8 mouse cellular contexts compared by ENCODE assay signal in genomic region chr2:72979659-72980071, GRCm38 (mm10). TPM values are rescaled to one million over a fixed set of nuclear protein-coding genes. Genes with fewer than 3 reads are reported as not detected.
DNase-seq lines count a peak whose midpoint lies in the region; ATAC-seq and TF ChIP-seq lines count a peak whose summit lies in the region.

No protein-coding gene starts in this region.

- intact Hi-C loops in heart, adult 2 months (cut with DNase I), result loop anchor here (2.0 to 10.0 kb wide), 4 partner anchors 23 to 295 kb away; partner anchors contain the start of gene Sp9

- DNase-seq in 3134 (ENCODE audit: extremely low read depth, insufficient read length, low spot score), result peak; percentile 80
- DNase-seq in adrenal gland, postnatal 25 days, result peak; percentile 92
- peak; percentile 87 to 91 for DNase-seq in heart, adult 2 months
- peak; percentile 76 to 81 for DNase-seq in kidney, adult 8-10 months
- peak; percentile 46 to 69 for DNase-seq in monocyte, adult 2 months (ENCODE audit: low read depth in 1 of 2, low spot score in 2 of 2)

- TF ChIP-seq POLR2A in heart, adult 2 months (IDR thresholded peaks at IDR 0.05; ENCODE audit: insufficient read depth, low read depth, low read length), result no peak

- 0 out of 2 replicates have a peak, but pooled peaks have one; percentile 13 for TF ChIP-seq EP300 in heart, adult 2 months (IDR thresholded peaks at IDR 0.05; ENCODE audit: insufficient read depth, low read depth, low read length)

- H3K9me3 ChIP-seq in embryonic facial prominence, embryonic 13.5 days, result no peaks in the 10 kb centered on the region
- no peaks in the 10 kb centered on the region for H3K9me3 ChIP-seq in limb, embryonic 15.5 days
- H3K9me3 ChIP-seq in stomach, embryonic 15.5 days, result no peaks in the 10 kb centered on the region

- H3K4me3 ChIP-seq in embryonic facial prominence, embryonic 13.5 days, result peak overlapping the region; percentile 97
- peak overlapping the region; percentile 98 for H3K4me3 ChIP-seq in heart, adult 2 months
- H3K4me3 ChIP-seq in limb, embryonic 15.5 days, result peak overlapping the region; percentile 98
- peak overlapping the region; percentile 98 for H3K4me3 ChIP-seq in stomach, embryonic 15.5 days (replicated peaks)

- peak overlapping the region; percentile 100 for H3K9ac ChIP-seq in embryonic facial prominence, embryonic 13.5 days
- H3K9ac ChIP-seq in heart, adult 2 months (ENCODE audit: low read depth, low read length), result peak overlapping the region; percentile 100
- H3K9ac ChIP-seq in limb, embryonic 15.5 days, result peak overlapping the region; percentile 100
- peak overlapping the region; percentile 100 for H3K9ac ChIP-seq in stomach, embryonic 15.5 days

- H3K27me3 ChIP-seq in embryonic facial prominence, embryonic 13.5 days, result no peaks in the 10 kb centered on the region
- H3K27me3 ChIP-seq in heart, adult 2 months (ENCODE audit: control insufficient read depth, insufficient read depth, low read length), result no peaks in the 10 kb centered on the region
- no peaks in the 10 kb centered on the region for H3K27me3 ChIP-seq in limb, embryonic 15.5 days
- no peaks in the 10 kb centered on the region for H3K27me3 ChIP-seq in stomach, embryonic 15.5 days (replicated peaks)

- peaks cover 3% of the 10 kb centered on the region; the same call in 1 of the 2 replicates for H3K79me2 ChIP-seq in heart, adult 2 months (replicated peaks; ENCODE audit: control insufficient read depth, insufficient read depth, low read length)

- H3K27ac ChIP-seq in embryonic facial prominence, embryonic 13.5 days, result peak overlapping the region; percentile 100
- H3K27ac ChIP-seq in heart, adult 2 months, result peak overlapping the region; percentile 100
- peak overlapping the region; percentile 100 for H3K27ac ChIP-seq in limb, embryonic 15.5 days
- peak overlapping the region; percentile 100 for H3K27ac ChIP-seq in stomach, embryonic 15.5 days

- peak; percentile 76 for ATAC-seq in embryonic facial prominence, embryonic 13.5 days (ENCODE audit: insufficient number of reproducible peaks, insufficient read depth, low FRiP score, low TSS enrichment, low read depth)
- peak; percentile 83 for ATAC-seq in limb, embryonic 15.5 days (ENCODE audit: insufficient number of reproducible peaks, low FRiP score, low TSS enrichment, low read depth)
- peak; percentile 70 for ATAC-seq in stomach, embryonic 15.5 days (ENCODE audit: insufficient read depth, low FRiP score, low read depth)

- no peak for TF ChIP-seq CTCF in heart, adult 2 months (IDR thresholded peaks at IDR 0.05)

- peak overlapping the region; percentile 71 for H3K4me2 ChIP-seq in embryonic facial prominence, embryonic 13.5 days
- peak overlapping the region; percentile 29 for H3K4me2 ChIP-seq in limb, embryonic 15.5 days
- H3K4me2 ChIP-seq in stomach, embryonic 15.5 days, result peak overlapping the region; percentile 29

- WGBS in embryonic facial prominence, embryonic 13.5 days, result 0% methylated on average over 28 of the region's 54 CpGs
- 2% methylated on average over 33 of the region's 54 CpGs for WGBS in heart, adult 2 months
- WGBS in limb, embryonic 15.5 days, result 0% methylated on average over 26 of the region's 54 CpGs
- under 1% methylated on average over 23 of the region's 54 CpGs for WGBS in stomach, embryonic 15.5 days

- 0 out of 2 replicates have a peak, but pooled peaks cover 3% of the 10 kb centered on the region for H3K36me3 ChIP-seq in embryonic facial prominence, embryonic 13.5 days
- peaks cover 23% of the 10 kb centered on the region for H3K36me3 ChIP-seq in heart, adult 2 months (ENCODE audit: control insufficient read depth, insufficient read depth, low read length)
- H3K36me3 ChIP-seq in limb, embryonic 15.5 days, result no peaks in the 10 kb centered on the region
- no peaks in the 10 kb centered on the region for H3K36me3 ChIP-seq in stomach, embryonic 15.5 days

- peaks cover 13% of the 10 kb centered on the region for H3K4me1 ChIP-seq in embryonic facial prominence, embryonic 13.5 days
- peaks cover 9% of the 10 kb centered on the region for H3K4me1 ChIP-seq in heart, adult 2 months (ENCODE audit: control insufficient read depth, insufficient read depth, low read length)
- peaks cover 20% of the 10 kb centered on the region for H3K4me1 ChIP-seq in limb, embryonic 15.5 days
- H3K4me1 ChIP-seq in stomach, embryonic 15.5 days, result peaks cover 12% of the 10 kb centered on the region; the same call in 1 of the 2 replicates

RNA-seq across cellular contexts. Expression of gene Sp3, which starts 0.6 kb away (rescaled TPM):
- 68.4 and 70.6 TPM in 2 replicates for total RNA-seq in adrenal gland, postnatal 25 days (2021)
- 67.4 and 69.0 TPM in 2 replicates for polyA plus RNA-seq in embryonic facial prominence, embryonic 13.5 days (2015; fragmentation: Nextera tagmentation; extraction: Ambion mirVana)
- total RNA-seq in heart, adult 2 months (2021), result 10 to 100 TPM; 29.6 to 33.6 TPM
- 11.1 and 21.8 TPM in 2 replicates for polyA plus RNA-seq in heart, adult 2 months (2012; rRNA removed)
- 52.4 and 60.3 TPM in 2 replicates for polyA plus RNA-seq in limb, embryonic 15.5 days (2015; fragmentation: Nextera tagmentation; extraction: Ambion mirVana)
- polyA plus RNA-seq in stomach, embryonic 15.5 days (2015; fragmentation: Nextera tagmentation; extraction: Ambion mirVana), result 49.2 and 49.8 TPM in 2 replicates

RNA-seq across cellular contexts. Expression of gene Gm11084, which starts 6.9 kb away (rescaled TPM):
- not detected in 2 replicates for total RNA-seq in adrenal gland, postnatal 25 days (2021)
- not detected in 2 replicates for polyA plus RNA-seq in embryonic facial prominence, embryonic 13.5 days (2015; fragmentation: Nextera tagmentation; extraction: Ambion mirVana)
- total RNA-seq in heart, adult 2 months (2021), result not detected
- polyA plus RNA-seq in heart, adult 2 months (2012; rRNA removed), result not detected in 2 replicates
- not detected in 2 replicates for polyA plus RNA-seq in limb, embryonic 15.5 days (2015; fragmentation: Nextera tagmentation; extraction: Ambion mirVana)
- not detected in 2 replicates for polyA plus RNA-seq in stomach, embryonic 15.5 days (2015; fragmentation: Nextera tagmentation; extraction: Ambion mirVana)

Comparison
In these comparisons a context has a peak if more than half of its experiments do, and no peak if none do; other contexts are left out.
1. Peak in every context shown above with its lines: DNase-seq, ATAC-seq, H3K4me3 ChIP-seq and H3K27ac ChIP-seq.